Mouse (Mus musculus): ENCODE data around the gene 1520401A03Rik. TPM values are rescaled to one million over a fixed set of nuclear protein-coding genes. Genes with fewer than 3 reads are reported as not detected.

1520401A03Rik gene
- polyA plus RNA-seq, 1 experiment, result 0.40 TPM

DNA sequence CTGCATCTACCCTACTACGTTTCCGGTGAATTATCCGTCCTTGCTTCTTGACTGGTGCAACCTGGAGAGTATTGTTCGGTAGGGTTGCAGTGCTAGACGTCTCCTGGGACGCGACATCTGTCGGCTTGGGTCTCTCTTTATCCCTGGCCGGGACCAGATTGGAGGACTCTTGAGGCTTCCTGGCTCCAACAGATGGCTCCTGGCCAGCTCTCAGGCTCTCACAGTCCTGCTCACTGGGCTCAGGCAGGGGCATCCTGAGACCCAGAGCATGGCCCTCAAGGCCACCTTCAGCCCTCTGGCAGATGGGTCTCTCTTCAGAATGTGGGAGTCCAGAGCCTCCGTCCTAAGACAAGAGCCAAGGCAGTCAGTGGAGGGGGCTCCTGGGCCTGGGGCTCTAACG lies 40.4 kb upstream of the 1520401A03Rik start:
- H3K79me2 ChIP-seq (ENCODE audit: control insufficient read depth, insufficient read depth), result no peaks in the 10 kb centered on the region

DNA sequence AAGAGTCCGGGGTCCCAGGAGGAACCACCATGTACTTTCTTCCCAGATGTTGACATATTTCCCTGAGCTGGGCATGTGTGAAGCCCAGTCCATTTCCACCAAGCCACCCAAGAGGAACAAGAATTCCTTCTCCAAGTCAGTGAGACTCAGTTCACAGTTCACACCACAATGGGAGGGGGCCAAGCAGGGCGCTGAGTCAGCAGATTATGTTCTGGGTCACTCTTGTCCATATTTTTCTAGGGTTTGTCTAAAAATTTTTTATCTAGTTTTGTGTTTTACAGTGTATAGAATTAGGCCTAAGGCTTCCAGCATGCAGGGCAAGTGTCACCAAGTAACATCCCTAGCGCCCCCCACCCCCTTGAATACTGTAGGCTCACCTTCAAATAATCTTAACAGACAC lies 38.6 kb upstream of the 1520401A03Rik start:
- H3K36me3 ChIP-seq (ENCODE audit: control insufficient read depth, insufficient read depth), result peaks cover 8% of the 10 kb centered on the region
- H3ac ChIP-seq (ENCODE audit: control insufficient read depth, insufficient read length), result no peak overlapping the region

More for the DNA sequence above, 40.4 kb upstream of the 1520401A03Rik start:
- Histone ChIP-seq H3K36me3 (ENCODE audit: control insufficient read depth, insufficient read depth) (peaks cover 3% of the 10 kb centered on the region), H3ac (ENCODE audit: control insufficient read depth, insufficient read length) (no peak overlapping the region), H3K4me2 (ENCODE audit: low read depth) (no peak overlapping the region), H3K27me3 (ENCODE audit: control insufficient read depth, insufficient read depth, insufficient read length) (no peaks in the 10 kb centered on the region), H3K4me3 (no peak overlapping the region)
- TF ChIP-seq CEBPB (IDR thresholded peaks at IDR 0.05; ENCODE audit: insufficient read depth, poor library complexity, severe bottlenecking) (no peak), SRF (IDR thresholded peaks at IDR 0.05; ENCODE audit: control insufficient read depth, insufficient read length, low read depth) (no peak), MYOG (IDR thresholded peaks at IDR 0.05; ENCODE audit: control insufficient read depth in 1 of 3, insufficient read depth in 1 of 3, insufficient read length in 2 of 3, low read depth in 2 of 3) (no peak), POLR2AphosphoS2 (IDR thresholded peaks at IDR 0.05; ENCODE audit: insufficient read length, low read depth) (no peak), USF1 (IDR thresholded peaks at IDR 0.05; ENCODE audit: low read depth) (no peak), TCF3 (IDR thresholded peaks at IDR 0.05; ENCODE audit: insufficient read length, low read depth) (no peak), TCF12 (IDR thresholded peaks at IDR 0.05; ENCODE audit: insufficient read depth, poor library complexity, severe bottlenecking) (no peak), MYOD1 (IDR thresholded peaks at IDR 0.05; ENCODE audit: control insufficient read depth in 1 of 3, insufficient read length in 2 of 3, low read depth in 2 of 3) (no peak), POLR2A (IDR thresholded peaks at IDR 0.05; ENCODE audit: insufficient read length, low read depth) (no peak), REST (IDR thresholded peaks at IDR 0.05; ENCODE audit: insufficient read depth, insufficient read length) (no peak), E2F4 (IDR thresholded peaks at IDR 0.05; ENCODE audit: insufficient read depth) (no peak), MAX (IDR thresholded peaks at IDR 0.05; ENCODE audit: low read depth) (no peak)

DNA sequence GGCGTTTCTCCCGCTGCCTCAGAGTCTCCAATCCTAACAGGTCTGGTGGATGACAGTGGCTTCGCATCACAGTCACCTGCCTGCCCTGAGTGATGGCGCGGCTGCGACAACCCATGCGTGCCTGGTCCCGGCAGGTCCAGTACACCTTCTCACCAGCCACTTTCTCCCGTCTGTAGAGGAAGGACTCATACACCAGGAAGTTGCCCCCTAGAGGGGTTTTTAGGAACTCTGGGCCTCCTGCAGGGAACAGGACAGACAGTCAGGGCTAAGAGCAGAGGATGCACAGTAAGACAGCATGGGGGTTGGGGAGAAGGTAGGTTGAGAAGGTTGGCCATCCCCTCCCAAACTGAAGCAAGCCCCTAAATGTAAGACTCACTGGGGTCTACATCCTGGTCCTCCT lies 37.6 kb upstream of the 1520401A03Rik start:
- Histone ChIP-seq H3ac (ENCODE audit: control insufficient read depth, insufficient read length) (no peak overlapping the region), H3K36me3 (ENCODE audit: control insufficient read depth, insufficient read depth) (peaks cover 11% of the 10 kb centered on the region), H3K4me3 (no peak overlapping the region), H3K79me2 (ENCODE audit: control insufficient read depth, insufficient read depth) (no peaks in the 10 kb centered on the region), H3K27me3 (ENCODE audit: control insufficient read depth, insufficient read depth, insufficient read length) (no peaks in the 10 kb centered on the region), H3K4me2 (ENCODE audit: low read depth) (no peak overlapping the region)
- TF ChIP-seq REST (IDR thresholded peaks at IDR 0.05; ENCODE audit: insufficient read depth, insufficient read length), result no peak
- no peak for TF ChIP-seq MAX (IDR thresholded peaks at IDR 0.05; ENCODE audit: low read depth)
- no peak for TF ChIP-seq MYOG (IDR thresholded peaks at IDR 0.05; ENCODE audit: control insufficient read depth in 1 of 3, insufficient read depth in 1 of 3, insufficient read length in 2 of 3, low read depth in 2 of 3)
- TF ChIP-seq CEBPB (IDR thresholded peaks at IDR 0.05; ENCODE audit: insufficient read depth, poor library complexity, severe bottlenecking), result no peak
- TF ChIP-seq TCF3 (IDR thresholded peaks at IDR 0.05; ENCODE audit: insufficient read length, low read depth), result no peak
- no peak for TF ChIP-seq MYOD1 (IDR thresholded peaks at IDR 0.05; ENCODE audit: control insufficient read depth in 1 of 3, insufficient read length in 2 of 3, low read depth in 2 of 3)
- TF ChIP-seq POLR2AphosphoS2 (IDR thresholded peaks at IDR 0.05; ENCODE audit: insufficient read length, low read depth), result no peak
- no peak for TF ChIP-seq USF1 (IDR thresholded peaks at IDR 0.05; ENCODE audit: low read depth)
- TF ChIP-seq TCF12 (IDR thresholded peaks at IDR 0.05; ENCODE audit: insufficient read depth, poor library complexity, severe bottlenecking), result no peak
- TF ChIP-seq POLR2A (IDR thresholded peaks at IDR 0.05; ENCODE audit: insufficient read length, low read depth), result no peak
- TF ChIP-seq E2F4 (IDR thresholded peaks at IDR 0.05; ENCODE audit: insufficient read depth), result no peak
- TF ChIP-seq SRF (IDR thresholded peaks at IDR 0.05; ENCODE audit: control insufficient read depth, insufficient read length, low read depth), result no peak

More for the DNA sequence above, 38.6 kb upstream of the 1520401A03Rik start:
- no peak overlapping the region for H3K4me2 ChIP-seq (ENCODE audit: low read depth)
- no peaks in the 10 kb centered on the region for H3K79me2 ChIP-seq (ENCODE audit: control insufficient read depth, insufficient read depth)
- TF ChIP-seq SRF (IDR thresholded peaks at IDR 0.05; ENCODE audit: control insufficient read depth, insufficient read length, low read depth), result no peak
- TF ChIP-seq E2F4 (IDR thresholded peaks at IDR 0.05; ENCODE audit: insufficient read depth), result no peak
- no peak for TF ChIP-seq CEBPB (IDR thresholded peaks at IDR 0.05; ENCODE audit: insufficient read depth, poor library complexity, severe bottlenecking)
- TF ChIP-seq MAX (IDR thresholded peaks at IDR 0.05; ENCODE audit: low read depth), result no peak
- H3K4me3 ChIP-seq, result no peak overlapping the region
- no peaks in the 10 kb centered on the region for H3K27me3 ChIP-seq (ENCODE audit: control insufficient read depth, insufficient read depth, insufficient read length)

DNA sequence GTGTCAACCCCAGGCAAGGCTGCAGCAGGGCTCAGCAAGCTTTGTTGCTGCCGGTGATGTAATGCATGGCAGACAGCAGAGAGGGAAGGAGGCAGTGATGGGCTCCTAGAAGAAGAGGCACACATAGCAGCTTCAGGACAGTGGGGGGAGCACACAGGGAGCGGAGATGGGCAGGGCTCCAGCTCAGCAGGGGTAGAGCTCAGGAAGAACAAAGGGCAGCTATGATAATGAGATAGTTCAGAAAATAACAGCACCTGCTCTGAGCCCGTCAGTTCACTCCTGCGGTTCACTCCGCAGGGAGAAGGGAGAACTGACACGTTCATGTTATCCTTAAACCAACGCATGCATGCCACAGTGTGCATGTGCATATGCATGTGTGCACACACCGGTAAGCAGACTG lies 36.2 kb upstream of the 1520401A03Rik start:
- H3K4me2 ChIP-seq (ENCODE audit: low read depth), result no peak overlapping the region
- H3K79me2 ChIP-seq (ENCODE audit: control insufficient read depth, insufficient read depth), result no peaks in the 10 kb centered on the region
- H3K27me3 ChIP-seq (ENCODE audit: control insufficient read depth, insufficient read depth, insufficient read length), result no peaks in the 10 kb centered on the region
- TF ChIP-seq CEBPB (IDR thresholded peaks at IDR 0.05; ENCODE audit: insufficient read depth, poor library complexity, severe bottlenecking), result no peak
- TF ChIP-seq USF1 (IDR thresholded peaks at IDR 0.05; ENCODE audit: low read depth), result no peak
- no peak for TF ChIP-seq TCF12 (IDR thresholded peaks at IDR 0.05; ENCODE audit: insufficient read depth, poor library complexity, severe bottlenecking)
- no peak for TF ChIP-seq SRF (IDR thresholded peaks at IDR 0.05; ENCODE audit: control insufficient read depth, insufficient read length, low read depth)
- no peak for TF ChIP-seq MYOG (IDR thresholded peaks at IDR 0.05; ENCODE audit: control insufficient read depth in 1 of 3, insufficient read depth in 1 of 3, insufficient read length in 2 of 3, low read depth in 2 of 3)
- TF ChIP-seq MAX (IDR thresholded peaks at IDR 0.05; ENCODE audit: low read depth), result no peak
- TF ChIP-seq POLR2AphosphoS2 (IDR thresholded peaks at IDR 0.05; ENCODE audit: insufficient read length, low read depth), result no peak
- no peak for TF ChIP-seq REST (IDR thresholded peaks at IDR 0.05; ENCODE audit: insufficient read depth, insufficient read length)
- peaks cover 12% of the 10 kb centered on the region for H3K36me3 ChIP-seq (ENCODE audit: control insufficient read depth, insufficient read depth)
- H3ac ChIP-seq (ENCODE audit: control insufficient read depth, insufficient read length), result no peak overlapping the region
- H3K4me3 ChIP-seq, result no peak overlapping the region

DNA sequence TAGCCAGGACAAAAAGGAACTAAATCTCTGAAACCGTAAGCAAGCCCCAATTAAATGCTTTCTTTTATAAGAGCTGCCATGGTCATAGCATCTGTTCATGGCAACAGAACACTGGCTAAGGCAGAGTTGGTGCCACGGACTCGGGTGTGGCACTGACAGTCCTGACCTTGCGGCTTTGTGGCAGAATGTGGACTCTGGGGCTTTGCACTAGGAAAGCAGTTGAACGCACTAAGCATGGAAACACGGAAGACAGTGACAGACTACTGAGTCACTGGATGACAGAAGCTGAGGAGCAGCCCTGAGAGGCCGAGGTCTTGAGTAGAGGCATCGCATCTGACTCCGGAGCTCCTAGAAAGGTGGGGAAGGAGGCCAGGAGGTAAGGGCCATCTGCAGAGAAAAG lies 35.0 kb upstream of the 1520401A03Rik start:
- H3K4me2 ChIP-seq (ENCODE audit: low read depth), result no peak overlapping the region
- no peak overlapping the region for H3ac ChIP-seq (ENCODE audit: control insufficient read depth, insufficient read length)
- TF ChIP-seq REST (IDR thresholded peaks at IDR 0.05; ENCODE audit: insufficient read depth, insufficient read length) (no peak), POLR2A (IDR thresholded peaks at IDR 0.05; ENCODE audit: insufficient read length, low read depth) (no peak), SRF (IDR thresholded peaks at IDR 0.05; ENCODE audit: control insufficient read depth, insufficient read length, low read depth) (no peak), TCF3 (IDR thresholded peaks at IDR 0.05; ENCODE audit: insufficient read length, low read depth) (no peak), MYOD1 (IDR thresholded peaks at IDR 0.05; ENCODE audit: control insufficient read depth in 1 of 3, insufficient read length in 2 of 3, low read depth in 2 of 3) (no peak), CEBPB (IDR thresholded peaks at IDR 0.05; ENCODE audit: insufficient read depth, poor library complexity, severe bottlenecking) (no peak), USF1 (IDR thresholded peaks at IDR 0.05; ENCODE audit: low read depth) (no peak), TCF12 (IDR thresholded peaks at IDR 0.05; ENCODE audit: insufficient read depth, poor library complexity, severe bottlenecking) (no peak), MAX (IDR thresholded peaks at IDR 0.05; ENCODE audit: low read depth) (no peak), MYOG (IDR thresholded peaks at IDR 0.05; ENCODE audit: control insufficient read depth in 1 of 3, insufficient read depth in 1 of 3, insufficient read length in 2 of 3, low read depth in 2 of 3) (no peak), E2F4 (IDR thresholded peaks at IDR 0.05; ENCODE audit: insufficient read depth) (no peak), POLR2AphosphoS2 (IDR thresholded peaks at IDR 0.05; ENCODE audit: insufficient read length, low read depth) (no peak)
- H3K36me3 ChIP-seq (ENCODE audit: control insufficient read depth, insufficient read depth), result peaks cover 12% of the 10 kb centered on the region
- no peaks in the 10 kb centered on the region for H3K27me3 ChIP-seq (ENCODE audit: control insufficient read depth, insufficient read depth, insufficient read length)
- no peak overlapping the region for H3K4me3 ChIP-seq
- no peaks in the 10 kb centered on the region for H3K79me2 ChIP-seq (ENCODE audit: control insufficient read depth, insufficient read depth)
